Mouse (Mus musculus) adrenal gland, postnatal 14 days (tissue): Measurements from ENCODE around the gene Smyd5. TPM values are rescaled to one million over a fixed set of nuclear protein-coding genes. Genes with fewer than 3 reads are reported as not detected.
A peak's percentile ranks its signal among the peaks of the same experiment; 100 is the strongest.
"Not testable (repeated sequence)": the region's sequence is repeated elsewhere in the genome, so short reads cannot be mapped to it uniquely, and the experiment has no call there.

Source experiments
- DNase-seq: peaks from one replicate; pipeline ENCODE4 v3.0.0; 2021; ENCODE audit warnings: mixed read lengths
- total RNA-seq: library from RNA; stranded (reverse); gene quantifications from 2 replicates; pipeline ENCODE4 v1.2.3, GENCODE M21; 2021

The Smyd5 gene
- total RNA-seq, 1 experiment from 2014 or later = 25.0 TPM

- DNase-seq = no peak
Measured at GRCm38 (mm10) chr6:85447351-85447750, 15.6 kb downstream of the Smyd5 start.

- not testable (repeated sequence) for DNase-seq
Measured at GRCm38 (mm10) chr6:85450140-85450539, 18.4 kb downstream of the Smyd5 start.

DNA sequence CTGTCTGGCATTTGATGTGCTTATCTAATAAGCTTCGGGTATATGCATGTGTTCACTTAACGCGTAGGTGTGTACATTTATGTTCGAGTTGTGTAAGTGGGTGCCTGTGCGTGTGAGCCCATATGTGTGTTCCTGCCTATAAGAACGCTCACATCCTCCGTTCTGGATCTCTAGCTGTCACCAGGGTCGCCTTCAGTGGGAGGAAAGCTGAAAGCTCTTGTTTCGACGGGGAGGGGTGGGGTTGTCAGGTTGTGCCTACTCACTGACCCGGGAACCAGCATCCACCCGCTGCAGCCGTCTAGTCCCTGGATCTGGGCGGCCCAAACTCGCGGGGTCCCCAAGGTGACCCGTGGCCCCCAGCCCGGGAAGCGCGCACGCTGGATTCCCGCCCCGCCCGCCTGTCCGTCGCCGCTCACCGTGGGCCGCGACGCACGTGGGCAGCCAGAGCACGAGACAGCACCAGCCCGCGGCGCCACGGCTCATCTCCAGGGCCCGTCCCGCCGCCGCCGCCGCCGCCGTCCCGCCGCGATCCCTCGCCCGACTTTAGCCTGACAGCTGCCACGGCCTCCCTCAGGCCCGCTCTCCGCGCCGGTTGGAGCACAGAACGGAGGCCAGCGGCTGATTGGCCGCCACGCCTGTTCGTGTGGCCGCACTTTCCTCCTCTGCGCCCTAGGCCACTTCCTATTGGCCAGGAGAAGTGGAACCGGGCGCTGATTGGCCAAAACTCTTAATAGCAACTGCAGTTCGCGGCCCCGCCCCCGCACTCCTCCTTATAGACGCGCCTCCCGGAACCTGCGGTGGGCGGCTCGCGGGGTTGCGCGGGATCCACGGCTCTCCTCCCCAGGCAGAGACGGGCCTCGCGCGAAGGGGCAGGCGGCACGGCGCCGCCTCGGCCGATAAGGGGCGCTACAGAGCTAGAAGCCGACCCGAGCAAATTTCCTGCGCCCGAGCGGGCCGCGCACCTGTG is 19.2 kb downstream of the Smyd5 start, which contains the start of gene Cct7:
Gene Cct7 (plus strand): TSS at position 818 of the 967 bp plus-strand sequence.
- DNase-seq = peak; percentile 99

GRCm38 (mm10) chr6:85451664-85452410 is 20.0 kb downstream of the Smyd5 start, which contains the start of gene Pradc1:
Gene Pradc1, minus strand, starts transcription at chr6:85451970.
- peak; percentile 97 for DNase-seq

- DNase-seq = no peak
Measured at GRCm38 (mm10) chr6:85452411-85452665, 20.5 kb downstream of the Smyd5 start.

- peak; percentile 39 for DNase-seq
Measured at GRCm38 (mm10) chr6:85452816-85453215, 21.0 kb downstream of the Smyd5 start.

GRCm38 (mm10) chr6:85459621-85460020 is 27.8 kb downstream of the Smyd5 start:
- DNase-seq = no peak

DNA sequence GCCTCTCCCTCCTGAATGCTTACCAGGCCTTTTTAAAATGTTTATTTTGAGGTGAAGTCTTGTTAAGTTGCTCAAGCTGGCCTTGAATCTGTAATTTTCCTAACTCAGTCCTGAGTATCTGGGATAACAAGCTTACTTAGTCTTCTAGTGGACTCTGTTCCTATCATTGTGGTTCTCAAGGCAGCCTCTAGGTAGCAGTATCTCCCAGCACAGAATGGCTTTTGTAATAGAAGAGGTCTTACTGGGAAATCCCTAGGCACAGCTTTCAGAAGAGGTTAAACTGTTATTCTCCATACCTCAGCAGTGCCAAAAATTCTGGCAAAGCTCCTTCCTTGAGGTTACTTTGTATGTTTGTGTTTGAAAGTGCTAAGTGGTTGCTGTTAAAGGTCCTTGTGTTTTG is 33.6 kb downstream of the Smyd5 start:
- no peak for DNase-seq

- peak; percentile 56 for DNase-seq
Measured at GRCm38 (mm10) chr6:85469660-85470430, 38.1 kb downstream of the Smyd5 start.

- no peak for DNase-seq
Measured at GRCm38 (mm10) chr6:85471962-85472361, 40.2 kb downstream of the Smyd5 start.

- DNase-seq = no peak
Measured at GRCm38 (mm10) chr6:85472542-85472941, 40.8 kb downstream of the Smyd5 start.

GRCm38 (mm10) chr6:85475581-85475980 is 43.8 kb downstream of the Smyd5 start:
- no peak for DNase-seq

DNA sequence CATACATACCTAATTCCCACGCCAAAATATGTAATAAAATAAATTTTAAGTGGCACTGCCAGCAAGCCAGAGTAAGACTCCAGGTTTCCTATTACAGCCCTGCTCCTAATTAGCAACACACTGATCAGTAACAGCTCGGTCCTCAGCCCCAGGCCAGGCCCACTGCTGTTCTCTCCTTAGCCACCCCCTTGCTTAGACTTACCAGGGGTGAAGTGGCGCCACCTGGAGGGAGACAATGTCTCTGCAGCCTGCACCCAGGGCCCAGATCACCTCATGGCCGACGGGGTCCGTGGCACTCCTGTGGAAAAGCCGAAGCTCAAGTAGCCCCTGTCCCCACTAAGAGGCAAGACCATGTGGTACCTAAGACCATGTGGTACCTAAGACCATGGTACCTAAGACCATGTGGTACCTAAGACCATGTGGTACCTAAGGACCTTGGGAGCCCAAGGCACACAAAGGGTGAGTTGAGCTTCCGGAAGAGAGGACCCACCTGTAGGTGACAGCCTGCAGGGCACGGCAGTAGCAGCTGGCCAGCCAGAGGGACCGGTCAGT is 45.7 kb downstream of the Smyd5 start:
- DNase-seq = peak; percentile 69

DNA sequence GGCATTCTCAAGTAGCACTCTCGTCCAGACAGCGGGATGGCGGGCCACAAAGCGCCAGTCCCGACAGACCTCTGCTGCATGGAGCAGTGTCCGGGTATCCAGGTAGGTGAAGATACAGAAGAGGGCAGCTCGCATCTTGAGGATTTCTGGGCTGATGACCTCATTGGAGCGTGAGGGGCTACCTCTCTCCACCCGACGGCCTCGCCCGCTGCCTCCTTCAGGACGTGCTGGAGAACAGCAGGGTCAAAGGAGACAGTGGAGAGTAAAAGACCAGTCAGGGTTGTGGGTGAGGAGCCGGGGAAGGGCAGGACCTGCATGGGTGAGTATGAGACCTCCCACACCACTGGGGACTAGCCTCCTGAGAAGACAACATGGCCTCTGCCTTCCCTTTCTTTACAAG is 46.6 kb downstream of the Smyd5 start:
- no peak for DNase-seq

DNA sequence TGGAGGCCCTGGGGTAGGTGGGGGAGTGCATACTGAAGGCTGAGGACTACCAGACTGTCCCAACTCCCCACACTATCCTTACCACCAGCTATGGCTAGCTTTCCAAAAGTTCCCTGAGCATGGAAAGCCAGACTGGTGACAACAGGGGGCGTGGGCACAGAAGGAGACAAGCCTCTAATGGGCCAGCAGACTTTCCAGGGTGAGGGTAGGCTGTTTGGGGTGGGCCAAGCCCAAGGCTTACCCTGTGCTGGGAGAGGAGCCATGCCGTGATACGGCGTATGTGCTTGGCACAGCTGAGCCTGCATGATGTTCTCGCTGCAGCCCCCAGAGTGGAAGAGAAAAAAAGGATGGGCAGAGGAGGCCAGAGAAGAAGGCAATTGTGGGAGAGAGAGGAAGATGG is 48.2 kb downstream of the Smyd5 start:
- DNase-seq = no peak

- DNase-seq = no peak
Measured at GRCm38 (mm10) chr6:85480685-85481084, 48.9 kb downstream of the Smyd5 start.

DNA sequence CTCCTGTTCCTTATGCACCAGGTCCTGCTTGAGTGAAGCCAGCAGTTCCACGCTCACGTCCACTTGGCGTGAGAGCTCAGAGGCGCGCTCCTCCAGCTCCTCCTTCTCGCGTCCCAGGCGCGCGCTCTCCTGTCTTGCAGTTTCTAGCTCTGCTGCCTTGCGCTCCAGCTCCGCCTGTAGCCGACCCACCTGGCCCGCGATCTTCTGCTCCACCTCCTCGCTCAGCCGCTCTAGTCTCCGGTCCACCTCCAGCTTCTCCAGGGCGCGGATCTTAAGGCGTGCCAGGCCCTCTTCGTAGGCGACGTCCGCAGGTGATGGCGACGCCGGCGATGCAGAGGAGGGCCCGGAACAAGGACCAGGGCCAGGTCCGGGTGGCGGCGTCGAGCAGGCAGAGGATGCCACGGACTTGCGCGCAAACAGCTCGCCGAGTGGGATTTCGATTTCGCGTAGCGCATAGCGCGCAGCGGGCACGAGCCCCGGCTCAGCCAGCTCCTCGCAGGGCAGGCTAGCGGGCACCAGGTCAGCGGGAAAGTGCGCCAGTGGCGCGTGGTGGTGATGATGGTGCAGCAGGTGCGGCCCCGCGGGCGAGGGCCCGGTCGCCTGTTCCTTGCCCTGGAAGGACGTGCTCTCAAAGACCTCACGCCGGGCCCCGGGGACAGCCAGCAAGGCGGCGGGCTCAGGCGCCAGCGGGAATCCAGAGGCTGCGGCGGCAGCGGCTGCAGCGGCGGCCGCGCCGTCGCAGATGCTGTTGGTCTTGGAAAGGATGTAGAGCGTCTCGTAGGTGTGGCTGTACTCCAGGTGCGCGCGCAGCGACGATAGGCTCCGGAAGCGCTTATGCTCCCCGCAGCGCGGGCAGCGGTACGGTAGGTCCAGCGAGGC is 52.3 kb downstream of the Smyd5 start:
- DNase-seq = no peak

DNA sequence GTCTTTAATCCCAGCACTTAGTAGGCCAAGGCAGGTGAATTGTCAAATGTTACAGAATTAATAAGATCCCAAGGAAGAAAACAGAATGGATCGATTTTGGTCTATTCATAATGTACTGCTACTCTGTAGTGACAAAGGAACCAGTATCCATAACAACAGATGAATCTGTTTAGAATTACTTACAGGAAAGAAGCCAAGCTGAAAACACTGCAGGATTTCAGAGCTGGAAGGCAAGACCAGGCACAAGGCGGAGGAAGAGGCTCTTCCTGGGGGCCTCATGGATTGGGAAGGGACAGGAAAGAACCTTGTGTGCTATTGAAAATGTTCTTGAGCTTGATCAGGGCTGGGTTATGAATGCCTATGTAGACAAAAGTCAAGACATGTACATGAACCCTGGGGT is 53.9 kb downstream of the Smyd5 start:
- no peak for DNase-seq

GRCm38 (mm10) chr6:85488510-85488909 is 56.7 kb downstream of the Smyd5 start:
- DNase-seq = no peak

GRCm38 (mm10) chr6:85489717-85490116 is 57.9 kb downstream of the Smyd5 start:
- DNase-seq = no peak

DNA sequence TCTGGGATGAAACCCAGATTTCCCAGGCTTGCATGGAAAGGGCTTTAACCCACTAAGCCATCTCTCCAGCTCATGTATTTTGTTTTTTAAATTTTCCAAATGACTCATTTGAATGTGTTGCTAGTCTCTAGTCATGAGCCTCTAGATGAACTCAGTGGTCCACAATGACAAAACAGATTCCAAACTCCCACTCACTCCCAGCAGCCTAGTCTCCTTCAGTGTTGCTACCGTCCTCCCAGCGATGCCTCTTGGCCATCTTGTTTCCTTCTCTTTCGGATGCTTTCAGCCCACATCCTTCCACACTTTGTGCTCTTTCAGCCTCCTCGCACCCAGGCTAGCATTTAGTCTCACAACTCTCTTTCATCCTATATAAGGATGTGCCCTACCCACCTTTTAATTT is 58.5 kb downstream of the Smyd5 start:
- no peak for DNase-seq
